Mouse (Mus musculus) heart, postnatal 14 days (tissue): ENCODE measurements around the gene Pkn2. TPM values are rescaled to one million over a fixed set of nuclear protein-coding genes. Genes with fewer than 3 reads are reported as not detected.

Experiments
- DNase-seq, 2 experiments: peaks; one replicate each; pipeline ENCODE4 v3.0.0; 2021 to 2022
- intact Hi-C: fragments of 180-260 bp; cut with DNase I; formaldehyde crosslinking; loops from one replicate; pipeline ENCODE4 v1.15.1; 2025
- total RNA-seq, 2 experiments: library from RNA; stranded (reverse); gene quantifications; 2 replicates each; pipeline ENCODE4 v1.2.3; 2021

Pkn2 gene
- total RNA-seq, 2 experiments from 2014 or later: 41.3 to 44.4 TPM

GRCm38 (mm10) chr3:142839961-142840360, 41.8 kb downstream of the Pkn2 start:
- no peak for DNase-seq
- intact Hi-C loops: loop anchor here (5.0 kb wide), 1 partner anchor 42 kb away; the partner anchor contains the start of gene Pkn2

GRCm38 (mm10) chr3:142834761-142835160, 47.0 kb downstream of the Pkn2 start:
- no peak for DNase-seq
- intact Hi-C loops: no loop called here

GRCm38 (mm10) chr3:142834024-142834423, 47.8 kb downstream of the Pkn2 start:
- intact Hi-C loops: no loop called here
- no peak for DNase-seq

GRCm38 (mm10) chr3:142832910-142833309, 48.9 kb downstream of the Pkn2 start:
- DNase-seq: no peak
- intact Hi-C loops: no loop called here

GRCm38 (mm10) chr3:142826449-142827146, 55.2 kb downstream of the Pkn2 start:
- no peak for DNase-seq
- intact Hi-C loops: no loop called here

GRCm38 (mm10) chr3:142823606-142824005, 58.2 kb downstream of the Pkn2 start:
- intact Hi-C loops: no loop called here

GRCm38 (mm10) chr3:142817506-142817905, 64.3 kb downstream of the Pkn2 start:
- DNase-seq: no peak
- intact Hi-C loops: no loop called here

More at GRCm38 (mm10) chr3:142823606-142824005, 58.2 kb downstream of the Pkn2 start:
- no peak for DNase-seq

GRCm38 (mm10) chr3:142811582-142811981, 70.2 kb downstream of the Pkn2 start:
- no peak for DNase-seq
- intact Hi-C loops: loop anchor here (5.0 kb wide), 1 partner anchor 76 kb away; no protein-coding TSS in a partner anchor

- no peak for DNase-seq
- intact Hi-C loops: no loop called here
These were observed 86.2 kb downstream of the Pkn2 start for GRCm38 (mm10) chr3:142795587-142795986.

GRCm38 (mm10) chr3:142786423-142787072, 95.3 kb downstream of the Pkn2 start:
- intact Hi-C loops: no loop called here
- no peak for DNase-seq

- intact Hi-C loops: no loop called here
- DNase-seq: no peak
These were observed 104.6 kb downstream of the Pkn2 start for GRCm38 (mm10) chr3:142777227-142777626.

- intact Hi-C loops: loop anchor here (5.0 kb wide), 1 partner anchor 154 kb away; no protein-coding TSS in a partner anchor
- no peak for DNase-seq
These were observed 108.1 kb downstream of the Pkn2 start for GRCm38 (mm10) chr3:142773538-142774191.

GRCm38 (mm10) chr3:142770518-142770917, 111.3 kb downstream of the Pkn2 start:
- intact Hi-C loops: loop anchor here (5.0 kb wide), 1 partner anchor 157 kb away; no protein-coding TSS in a partner anchor
- DNase-seq: no peak

GRCm38 (mm10) chr3:142768498-142768897, 113.3 kb downstream of the Pkn2 start:
- DNase-seq: no peak
- intact Hi-C loops: no loop called here

GRCm38 (mm10) chr3:142765778-142766165, 116.0 kb downstream of the Pkn2 start:
- DNase-seq: no peak
- intact Hi-C loops: loop anchor here (2.0 kb wide), 1 partner anchor 117 kb away; the partner anchor contains the start of gene Pkn2

GRCm38 (mm10) chr3:142764995-142765777, 116.6 kb downstream of the Pkn2 start, which contains the start of gene Gtf2b:
Gene Gtf2b, plus strand, starts transcription at chr3:142765045.
- intact Hi-C loops: loop anchor here (2.0 kb wide), 1 partner anchor 118 kb away; the partner anchor contains the start of gene Pkn2
- peak; percentile 94 to 96 for DNase-seq

GRCm38 (mm10) chr3:142760356-142760755, 121.4 kb downstream of the Pkn2 start:
- no peak for DNase-seq
- intact Hi-C loops: no loop called here

- intact Hi-C loops: no loop called here
- no peak for DNase-seq
These were observed 123.2 kb downstream of the Pkn2 start for GRCm38 (mm10) chr3:142758593-142758992.

- intact Hi-C loops: no loop called here
- DNase-seq: peak; percentile 8 to 21
These were observed 124.0 kb downstream of the Pkn2 start for GRCm38 (mm10) chr3:142757841-142758240.
